ENCODE assay signal across 8 mouse cellular contexts in the genomic region with DNA sequence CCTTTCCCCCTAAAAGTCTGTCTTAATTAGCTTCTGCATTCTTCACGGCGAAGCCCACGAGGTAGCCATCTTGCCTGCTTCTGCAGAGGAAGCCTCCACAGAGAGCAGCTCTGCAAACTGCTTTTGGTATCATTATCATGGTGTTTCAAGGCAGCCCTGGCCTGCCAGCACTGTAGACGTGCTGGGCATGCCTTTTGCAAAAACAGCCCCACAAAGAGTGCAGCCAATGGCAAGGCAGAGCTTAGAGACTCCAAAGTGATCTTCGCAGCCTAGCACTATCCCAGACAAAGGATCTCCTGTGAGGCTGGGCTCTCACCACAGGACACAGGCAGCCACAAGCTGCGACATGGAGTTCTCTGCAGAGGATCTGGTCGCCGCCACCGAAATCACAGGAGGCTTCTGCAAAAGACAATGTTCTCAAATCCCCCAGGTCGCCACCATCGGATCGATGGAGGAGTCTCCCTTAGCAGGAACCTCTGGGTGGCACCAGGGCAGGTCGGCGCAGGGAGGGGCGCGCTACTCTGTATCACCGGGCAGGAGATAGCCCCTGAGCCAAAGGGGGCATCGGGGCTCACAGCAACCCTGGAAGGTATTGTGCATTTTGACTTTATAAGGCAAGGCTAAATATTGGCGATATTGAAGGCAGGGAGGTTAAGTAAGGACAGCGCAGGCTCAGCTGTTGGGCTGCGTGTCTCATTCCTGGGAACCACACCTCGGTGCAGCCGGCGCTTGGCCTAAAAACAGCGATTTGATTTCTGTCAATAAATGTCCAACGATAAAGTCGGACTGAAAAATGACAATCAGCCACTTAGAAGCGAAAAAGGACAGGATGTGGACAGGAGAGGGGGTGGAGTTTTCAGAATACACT. TPM values are rescaled to one million over a fixed set of nuclear protein-coding genes. Genes with fewer than 3 reads are reported as not detected.
A peak's percentile ranks its signal among the peaks of the same experiment; 100 is the strongest.
DNase-seq lines count a peak whose midpoint lies in the region; ATAC-seq and TF ChIP-seq lines count a peak whose summit lies in the region.

No protein-coding gene starts in this region.

- no peak for TF ChIP-seq EP300 in lung, postnatal 0 days (IDR thresholded peaks at IDR 0.05)

- peak overlapping the region; percentile 97 for H3K27ac ChIP-seq in hindbrain, embryonic 13.5 days
- peak overlapping the region; percentile 47 for H3K27ac ChIP-seq in lung, postnatal 0 days (ENCODE audit: low read length)

- H3K9ac ChIP-seq in hindbrain, embryonic 13.5 days: peak overlapping the region; percentile 93
- H3K9ac ChIP-seq in lung, postnatal 0 days (replicated peaks; ENCODE audit: low read depth): peak overlapping the region; percentile 39

- H3K27me3 ChIP-seq in hindbrain, embryonic 13.5 days: no peaks in the 10 kb centered on the region
- no peaks in the 10 kb centered on the region for H3K27me3 ChIP-seq in lung, postnatal 0 days (replicated peaks; ENCODE audit: insufficient read depth, low read length)

- DNase-seq in R1 (ENCODE audit: low read depth, low spot score): peak; percentile 92
- DNase-seq in cerebellum, postnatal 14 days: peak; percentile 83 to 89
- DNase-seq in frontal cortex, postnatal 25 days (ENCODE audit: low spot score in 2 of 2): peak; percentile 66 to 74
- peak; percentile 85 to 93 for DNase-seq in layer of hippocampus, postnatal 14 days (ENCODE audit: low spot score in 2 of 2)
- peak; percentile 85 for DNase-seq in lung, postnatal 0 days (ENCODE audit: low spot score)
- peak; percentile 61 for DNase-seq in ovary, postnatal 14 days (ENCODE audit: low spot score)
- DNase-seq in thymus, postnatal 25 days: peak; percentile 72

- peaks cover 38% of the 10 kb centered on the region for H3K4me1 ChIP-seq in hindbrain, embryonic 13.5 days (replicated peaks)
- H3K4me1 ChIP-seq in lung, postnatal 0 days (ENCODE audit: insufficient read depth, low read depth, low read length): no peaks in the 10 kb centered on the region

- peaks cover 8% of the 10 kb centered on the region for H3K36me3 ChIP-seq in hindbrain, embryonic 13.5 days
- no peaks in the 10 kb centered on the region for H3K36me3 ChIP-seq in lung, postnatal 0 days (ENCODE audit: insufficient read depth, low read length)

- peak; percentile 97 for ATAC-seq in hindbrain, embryonic 13.5 days (ENCODE audit: low FRiP score)
- peak; percentile 94 for ATAC-seq in lung, postnatal 0 days

- 1% methylated on average over 28 of the region's 28 CpGs for WGBS in hindbrain, embryonic 13.5 days
- 1% methylated on average over 28 of the region's 28 CpGs for WGBS in lung, postnatal 0 days

- TF ChIP-seq CTCF in lung, postnatal 0 days (IDR thresholded peaks at IDR 0.05): no peak

- peak overlapping the region; percentile 58 for H3K4me3 ChIP-seq in hindbrain, embryonic 13.5 days
- H3K4me3 ChIP-seq in lung, postnatal 0 days (ENCODE audit: low read depth, low read length): peak overlapping the region; percentile 53

- no peaks in the 10 kb centered on the region for H3K9me3 ChIP-seq in hindbrain, embryonic 13.5 days
- no peaks in the 10 kb centered on the region for H3K9me3 ChIP-seq in lung, postnatal 0 days (ENCODE audit: low read length)

- H3K4me2 ChIP-seq in hindbrain, embryonic 13.5 days: peak overlapping the region; percentile 69
- peak overlapping the region; percentile 87 for H3K4me2 ChIP-seq in lung, postnatal 0 days (replicated peaks; ENCODE audit: low read depth, low read length)

RNA-seq across cellular contexts. Expression of a gene that starts 43.4 kb away (rescaled TPM):
- 35.1 and 35.8 TPM in 2 replicates for polyA plus RNA-seq in hindbrain, embryonic 13.5 days (2015; fragmentation: Nextera tagmentation; extraction: Ambion mirVana)
- total RNA-seq in layer of hippocampus, postnatal 14 days (2021): 10 to 100 TPM; 49.3 to 51.1 TPM
- polyA plus RNA-seq in lung, postnatal 0 days (2015; fragmentation: Nextera tagmentation; extraction: Ambion mirVana): 5.2 and 7.0 TPM in 2 replicates

RNA-seq across cellular contexts. Expression of a gene that starts 55.0 kb away (rescaled TPM):
- polyA plus RNA-seq in hindbrain, embryonic 13.5 days (2015; fragmentation: Nextera tagmentation; extraction: Ambion mirVana): 13.9 and 14.5 TPM in 2 replicates
- total RNA-seq in layer of hippocampus, postnatal 14 days (2021): 10 to 100 TPM; 41.3 to 45.0 TPM
- 20.3 and 24.0 TPM in 2 replicates for polyA plus RNA-seq in lung, postnatal 0 days (2015; fragmentation: Nextera tagmentation; extraction: Ambion mirVana)

Comparison
In these comparisons a context has a peak if more than half of its experiments do, and no peak if none do; other contexts are left out.
1. Peak in every context shown above with its lines: DNase-seq, ATAC-seq, H3K4me3 ChIP-seq and H3K27ac ChIP-seq.